Mouse (Mus musculus): ENCODE measurements at regions not wholly inside any gene's neighbourhood (a gene's known extent, or its start where the extent isn't known, plus 50 kb on each side); places are given as distances from the start of the nearest gene placed in this dataset.

- DNase-seq (ENCODE audit: low read depth, low spot score): peak; percentile 6
- H3K27me3 ChIP-seq (ENCODE audit: control insufficient read depth in 1 of 2, insufficient read depth in 2 of 2, low read length in 2 of 2): no peaks in the 10 kb centered on the region
- H3K79me2 ChIP-seq (ENCODE audit: control insufficient read depth, insufficient read depth, low read length, poor library complexity): no peaks in the 10 kb centered on the region
- H3K9ac ChIP-seq (ENCODE audit: control insufficient read depth, low read depth, low read length, poor library complexity, severe bottlenecking): no peak overlapping the region
- H3K4me3 ChIP-seq (ENCODE audit: control insufficient read depth in 1 of 2, insufficient read depth in 1 of 2, low read depth in 2 of 2, low read length in 2 of 2): no peak overlapping the region
- peak; percentile 29 for TF ChIP-seq RAD21 (IDR thresholded peaks at IDR 0.05; ENCODE audit: low read depth, low read length)
- TF ChIP-seq JUND (IDR thresholded peaks at IDR 0.05; ENCODE audit: low read depth, low read length): no peak
- TF ChIP-seq CTCF (IDR thresholded peaks at IDR 0.05 in 2 of 3, conservative IDR thresholded peaks at IDR 0.05 in 1 of 3; ENCODE audit: control insufficient read depth in 1 of 3, insufficient read depth in 1 of 3, low read depth in 2 of 3, low read length in 3 of 3, poor library complexity in 1 of 3, severe bottlenecking in 1 of 3): peak in 1 of 3 experiments; percentile 29; a peak in 2 of 6 replicates
- H3K9me3 ChIP-seq (replicated peaks; ENCODE audit: insufficient read depth, low read length): no peaks in the 10 kb centered on the region
- H3K36me3 ChIP-seq (ENCODE audit: control insufficient read depth in 1 of 2, insufficient read depth in 2 of 2, low read length in 2 of 2): no peaks in the 10 kb centered on the region
- H3K27ac ChIP-seq (ENCODE audit: control insufficient read depth, low read depth, low read length): no peak overlapping the region
- H3K4me1 ChIP-seq (ENCODE audit: control insufficient read depth in 1 of 2, insufficient read depth in 2 of 2, low read length in 2 of 2): no peaks in the 10 kb centered on the region
These were observed 730.8 kb downstream of the Egfem1 start for GRCm38 (mm10) chr3:29812480-29813240.

DNA sequence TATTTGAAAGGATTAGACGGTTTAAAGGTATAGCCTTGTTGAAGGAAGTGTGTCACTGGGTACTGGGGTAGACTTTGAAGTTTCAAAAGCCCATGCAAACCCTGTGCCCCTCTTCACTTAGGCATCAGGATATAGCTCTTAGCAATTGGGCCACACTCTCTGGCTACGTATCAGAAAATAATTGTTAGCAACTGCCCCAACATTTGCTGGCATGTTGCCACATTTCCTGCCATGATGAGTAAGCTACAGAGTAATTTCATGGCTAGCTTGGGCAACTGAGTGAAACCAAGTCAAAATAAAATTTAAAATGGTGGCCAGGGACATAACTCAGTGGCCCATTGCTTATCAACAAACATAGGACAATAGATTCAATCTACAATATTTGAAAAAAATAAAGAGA lies 724.2 kb downstream of the Egfem1 start:
- Histone ChIP-seq H3K9me3 (replicated peaks; ENCODE audit: insufficient read depth, low read length) (no peaks in the 10 kb centered on the region), H3K27me3 (ENCODE audit: control insufficient read depth in 1 of 2, insufficient read depth in 2 of 2, low read length in 2 of 2) (no peaks in the 10 kb centered on the region), H3K27ac (ENCODE audit: control insufficient read depth, low read depth, low read length) (no peak overlapping the region), H3K4me1 (ENCODE audit: control insufficient read depth in 1 of 2, insufficient read depth in 2 of 2, low read length in 2 of 2) (no peaks in the 10 kb centered on the region), H3K4me3 (ENCODE audit: control insufficient read depth in 1 of 2, insufficient read depth in 1 of 2, low read depth in 2 of 2, low read length in 2 of 2) (no peak overlapping the region), H3K79me2 (ENCODE audit: control insufficient read depth, insufficient read depth, low read length, poor library complexity) (no peaks in the 10 kb centered on the region), H3K9ac (ENCODE audit: control insufficient read depth, low read depth, low read length, poor library complexity, severe bottlenecking) (no peak overlapping the region), H3K36me3 (ENCODE audit: control insufficient read depth in 1 of 2, insufficient read depth in 2 of 2, low read length in 2 of 2) (no peaks in the 10 kb centered on the region)
- no peak for TF ChIP-seq CTCF (IDR thresholded peaks at IDR 0.05 in 2 of 3, conservative IDR thresholded peaks at IDR 0.05 in 1 of 3; ENCODE audit: control insufficient read depth in 1 of 3, insufficient read depth in 1 of 3, low read depth in 2 of 3, low read length in 3 of 3, poor library complexity in 1 of 3, severe bottlenecking in 1 of 3)
- no peak for TF ChIP-seq SMC3 (IDR thresholded peaks at IDR 0.05; ENCODE audit: low read depth, low read length)
- TF ChIP-seq MYC (IDR thresholded peaks at IDR 0.05; ENCODE audit: low read depth, low read length): no peak
- TF ChIP-seq POLR2A (IDR thresholded peaks at IDR 0.05; ENCODE audit: control insufficient read depth in 1 of 2, insufficient read depth in 1 of 2, low read depth in 1 of 2, low read length in 2 of 2, poor library complexity in 1 of 2): no peak
- no peak for TF ChIP-seq TCF12 (IDR thresholded peaks at IDR 0.05; ENCODE audit: low read depth, low read length)
- no peak for TF ChIP-seq GABPA (IDR thresholded peaks at IDR 0.05; ENCODE audit: low read depth, low read length)
- no peak for TF ChIP-seq USF2 (IDR thresholded peaks at IDR 0.05; ENCODE audit: borderline replicate concordance in 1 of 2, insufficient read depth in 1 of 2, low read depth in 1 of 2, low read length in 2 of 2)
- TF ChIP-seq KAT2A (conservative IDR thresholded peaks at IDR 0.05; ENCODE audit: low read depth, low read length): no peak
- no peak for TF ChIP-seq NRF1 (IDR thresholded peaks at IDR 0.05; ENCODE audit: insufficient read depth, low read depth, low read length, poor library complexity, severe bottlenecking)
- no peak for TF ChIP-seq CHD2 (IDR thresholded peaks at IDR 0.05; ENCODE audit: low read length)
- TF ChIP-seq MAX (IDR thresholded peaks at IDR 0.05; ENCODE audit: low read length): no peak
- TF ChIP-seq EP300 (IDR thresholded peaks at IDR 0.05; ENCODE audit: low read depth in 1 of 2, low read length in 2 of 2): no peak
- no peak for TF ChIP-seq RAD21 (IDR thresholded peaks at IDR 0.05; ENCODE audit: low read depth, low read length)
- no peak for TF ChIP-seq TAL1 (IDR thresholded peaks at IDR 0.05; ENCODE audit: low read length)
- no peak for TF ChIP-seq JUND (IDR thresholded peaks at IDR 0.05; ENCODE audit: low read depth, low read length)
- no peak for TF ChIP-seq ELF1 (IDR thresholded peaks at IDR 0.05; ENCODE audit: low read depth, low read length)
- no peak for DNase-seq (ENCODE audit: low read depth, low spot score)
